In genomic region chr6:124720904-124721303, GRCm38 (mm10) we compare ENCODE assay signal across 13 mouse cellular contexts. TPM values are rescaled to one million over a fixed set of nuclear protein-coding genes. Genes with fewer than 3 reads are reported as not detected.
A peak's percentile ranks its signal among the peaks of the same experiment; 100 is the strongest.
DNase-seq lines count a peak whose midpoint lies in the region; ATAC-seq and TF ChIP-seq lines count a peak whose summit lies in the region.
"Had no signal": no experiment of that assay in that cellular context is flagged by ENCODE, and none has a peak within 500 bp of the region (broad histone marks: within the 10 kb centered on the region; RNA-seq: fewer than 3 reads in every experiment).

No protein-coding gene starts in this region.

- no peak for TF ChIP-seq POLR2A in spleen, adult 2 months (IDR thresholded peaks at IDR 0.05; ENCODE audit: low read depth, low read length)

- DNase-seq in hindbrain, embryonic 14.5 days (ENCODE audit: low spot score): no peak
- peak; percentile 63 to 65 for DNase-seq in spleen, adult 2 months (ENCODE audit: low read depth in 1 of 2, low spot score in 2 of 2)
- no peak for DNase-seq in spleen, adult 12 weeks (ENCODE audit: low spot score)
- DNase-seq in thymus, postnatal 36 days: peak; percentile 43 to 62
- no peak for DNase-seq in adrenal gland, adult (ENCODE audit: inconsistent age in 2 of 2, low spot score in 1 of 2)
- DNase-seq in cerebellum, adult 18-20 months: no peak
- DNase-seq: cerebellum, postnatal 10 days; kidney, postnatal 10 days had no signal

- peaks cover 20% of the 10 kb centered on the region for H3K36me3 ChIP-seq in hindbrain, embryonic 12.5 days
- peaks cover 16% of the 10 kb centered on the region for H3K36me3 ChIP-seq in hindbrain, embryonic 14.5 days (replicated peaks; ENCODE audit: control insufficient read depth, insufficient read depth)
- peaks cover 36% of the 10 kb centered on the region for H3K36me3 ChIP-seq in spleen, adult 2 months (ENCODE audit: control insufficient read depth, insufficient read depth, low read length)
- peaks cover 41% of the 10 kb centered on the region for H3K36me3 ChIP-seq in macrophage (ENCODE audit: inconsistent target)

- H3K27ac ChIP-seq in hindbrain, embryonic 12.5 days: no peak overlapping the region
- no peak overlapping the region for H3K27ac ChIP-seq in hindbrain, embryonic 14.5 days
- H3K27ac ChIP-seq in spleen, adult 2 months (ENCODE audit: insufficient read depth, low read length): peak overlapping the region; percentile 80
- peak overlapping the region; percentile 10; the same call in 1 of the 2 replicates for H3K27ac ChIP-seq in macrophage

- no peak overlapping the region for H3K4me2 ChIP-seq in hindbrain, embryonic 12.5 days (replicated peaks)
- H3K4me2 ChIP-seq in hindbrain, embryonic 14.5 days (replicated peaks): no peak overlapping the region
- H3K4me2 ChIP-seq: heart, embryonic 12.5 days had no signal

- ATAC-seq in hindbrain, embryonic 12.5 days (ENCODE audit: low FRiP score): no peak
- no peak for ATAC-seq in hindbrain, embryonic 14.5 days (ENCODE audit: low FRiP score)

- H3K9ac ChIP-seq in hindbrain, embryonic 12.5 days: peak overlapping the region; percentile 8; the same call in 1 of the 2 replicates
- no peak overlapping the region for H3K9ac ChIP-seq in hindbrain, embryonic 14.5 days
- H3K9ac ChIP-seq: heart, embryonic 12.5 days had no signal

- no peaks in the 10 kb centered on the region for H3K9me3 ChIP-seq in hindbrain, embryonic 12.5 days (replicated peaks)
- no peaks in the 10 kb centered on the region for H3K9me3 ChIP-seq in hindbrain, embryonic 14.5 days (ENCODE audit: control insufficient read depth, low read length)
- H3K9me3 ChIP-seq: heart, embryonic 12.5 days had no signal

- H3K27me3 ChIP-seq in hindbrain, embryonic 12.5 days: no peaks in the 10 kb centered on the region
- no peaks in the 10 kb centered on the region for H3K27me3 ChIP-seq in hindbrain, embryonic 14.5 days (ENCODE audit: control insufficient read depth, insufficient read depth, low read length)
- H3K27me3 ChIP-seq in spleen, adult 2 months (ENCODE audit: control insufficient read depth, insufficient read depth, low read length): no peaks in the 10 kb centered on the region
- H3K27me3 ChIP-seq: heart, embryonic 12.5 days had no signal

- TF ChIP-seq CTCF in spleen, adult 2 months (IDR thresholded peaks at IDR 0.05; ENCODE audit: extremely low read depth, insufficient read depth, insufficient read length, insufficient replicate concordance): no peak

- peaks cover 20% of the 10 kb centered on the region for H3K79me2 ChIP-seq in macrophage (ENCODE audit: inconsistent target)

- no peak overlapping the region for H3K4me3 ChIP-seq in hindbrain, embryonic 12.5 days
- no peak overlapping the region for H3K4me3 ChIP-seq in hindbrain, embryonic 14.5 days (replicated peaks; ENCODE audit: low read length)
- no peak overlapping the region for H3K4me3 ChIP-seq in spleen, adult 2 months (ENCODE audit: extremely low read depth, insufficient read depth, insufficient read length)
- no peak overlapping the region for H3K4me3 ChIP-seq in macrophage (ENCODE audit: inconsistent target)
- H3K4me3 ChIP-seq: heart, embryonic 12.5 days; myocyte had no signal

- WGBS in hindbrain, embryonic 12.5 days: 66% methylated on average over 11 of the region's 11 CpGs
- 67% methylated on average over 11 of the region's 11 CpGs for WGBS in hindbrain, embryonic 14.5 days
- 11% methylated on average over 11 of the region's 11 CpGs for WGBS in spleen, adult 2 months
- 21% methylated on average over 11 of the region's 11 CpGs for WGBS in macrophage (ENCODE audit: missing documents)

- no peaks in the 10 kb centered on the region for H3K4me1 ChIP-seq in hindbrain, embryonic 12.5 days
- no peaks in the 10 kb centered on the region for H3K4me1 ChIP-seq in hindbrain, embryonic 14.5 days (replicated peaks; ENCODE audit: control insufficient read depth, insufficient read depth, low read length)
- peaks cover 43% of the 10 kb centered on the region; the same call in 1 of the 2 replicates for H3K4me1 ChIP-seq in spleen, adult 2 months (ENCODE audit: control insufficient read depth, insufficient read depth, insufficient read length)

RNA-seq across cellular contexts. Expression of gene Phb2, which starts 8.8 kb away (rescaled TPM):
- polyA plus RNA-seq in hindbrain, embryonic 12.5 days (2016; fragmentation: Nextera tagmentation; extraction: Ambion mirVana): 291 and 292 TPM in 2 replicates
- 241 and 242 TPM in 2 replicates for polyA plus RNA-seq in hindbrain, embryonic 14.5 days (2014; fragmentation: Nextera tagmentation; extraction: Ambion mirVana)
- polyA plus RNA-seq in spleen, adult 2 months (2012; rRNA removed): 96.5 and 103 TPM in 2 replicates
- total RNA-seq in macrophage (2018; cell fraction: chromatin; rRNA removed): 100 to 1,000 TPM in 1 of 26 experiments, 10 to 100 TPM in 25; 11.3 to 119 (median 57.5) TPM
- 100 to 1,000 TPM in 18 of 26 experiments, 10 to 100 TPM in 8; 83.7 to 131 (median 112) TPM for total RNA-seq in macrophage (2018; cell fraction: cytosol; rRNA removed)
- total RNA-seq in macrophage (2018; cell fraction: nucleus; rRNA removed): 100 to 1,000 TPM in 1 of 26 experiments, 10 to 100 TPM in 25; 24.0 to 112 (median 50.6) TPM
- 84.2 to 177 TPM (median 93.5 TPM) in 3 replicates for polyA plus RNA-seq in macrophage (2018)

RNA-seq across cellular contexts. Expression of gene Emg1, which starts 8.9 kb away (rescaled TPM):
- 131 and 138 TPM in 2 replicates for polyA plus RNA-seq in hindbrain, embryonic 12.5 days (2016; fragmentation: Nextera tagmentation; extraction: Ambion mirVana)
- polyA plus RNA-seq in hindbrain, embryonic 14.5 days (2014; fragmentation: Nextera tagmentation; extraction: Ambion mirVana): 91.4 and 94.1 TPM in 2 replicates
- polyA plus RNA-seq in spleen, adult 2 months (2012; rRNA removed): 46.2 and 47.9 TPM in 2 replicates
- 10 to 100 TPM; 11.1 to 60.8 (median 35.7) TPM for total RNA-seq in macrophage (2018; cell fraction: chromatin; rRNA removed)
- total RNA-seq in macrophage (2018; cell fraction: cytosol; rRNA removed): 10 to 100 TPM; 30.5 to 51.4 (median 41.6) TPM
- 10 to 100 TPM; 15.4 to 73.7 (median 34.2) TPM for total RNA-seq in macrophage (2018; cell fraction: nucleus; rRNA removed)
- 27.4 to 82.6 TPM (median 54.2 TPM) in 3 replicates for polyA plus RNA-seq in macrophage (2018)

RNA-seq across cellular contexts. Expression of gene Ptpn6, which starts 17.6 kb away (rescaled TPM):
- polyA plus RNA-seq in hindbrain, embryonic 12.5 days (2016; fragmentation: Nextera tagmentation; extraction: Ambion mirVana): 5.6 TPM in 2 replicates
- 3.5 and 4.3 TPM in 2 replicates for polyA plus RNA-seq in hindbrain, embryonic 14.5 days (2014; fragmentation: Nextera tagmentation; extraction: Ambion mirVana)
- polyA plus RNA-seq in spleen, adult 2 months (2012; rRNA removed): 281 and 332 TPM in 2 replicates
- 100 to 1,000 TPM in 17 of 26 experiments, 10 to 100 TPM in 9; 26.9 to 536 (median 152) TPM for total RNA-seq in macrophage (2018; cell fraction: chromatin; rRNA removed)
- 100 to 1,000 TPM; 107 to 454 (median 253) TPM for total RNA-seq in macrophage (2018; cell fraction: cytosol; rRNA removed)
- 100 to 1,000 TPM in 20 of 26 experiments, 10 to 100 TPM in 6; 52.4 to 435 (median 173) TPM for total RNA-seq in macrophage (2018; cell fraction: nucleus; rRNA removed)
- polyA plus RNA-seq in macrophage (2018): 172 to 251 TPM (median 215 TPM) in 3 replicates

RNA-seq across cellular contexts. Expression of gene Grcc10, which starts 20.3 kb away (rescaled TPM):
- 519 and 565 TPM in 2 replicates for polyA plus RNA-seq in hindbrain, embryonic 12.5 days (2016; fragmentation: Nextera tagmentation; extraction: Ambion mirVana)
- polyA plus RNA-seq in hindbrain, embryonic 14.5 days (2014; fragmentation: Nextera tagmentation; extraction: Ambion mirVana): 616 and 701 TPM in 2 replicates
- polyA plus RNA-seq in spleen, adult 2 months (2012; rRNA removed): 209 and 225 TPM in 2 replicates
- total RNA-seq in macrophage (2018; cell fraction: chromatin; rRNA removed): 10 to 100 TPM in 19 of 26 experiments, 1 to 10 TPM in 7; 5.5 to 46.1 (median 17.1) TPM
- total RNA-seq in macrophage (2018; cell fraction: cytosol; rRNA removed): 100 to 1,000 TPM; 123 to 226 (median 148) TPM
- 10 to 100 TPM; 14.9 to 66.2 (median 33.4) TPM for total RNA-seq in macrophage (2018; cell fraction: nucleus; rRNA removed)
- 43.6 to 99.2 TPM (median 63.8 TPM) in 3 replicates for polyA plus RNA-seq in macrophage (2018)

RNA-seq across cellular contexts. Expression of gene Gm45234, which starts 34.9 kb away (rescaled TPM):
- polyA plus RNA-seq in hindbrain, embryonic 12.5 days (2016; fragmentation: Nextera tagmentation; extraction: Ambion mirVana): not detected in 2 replicates
- polyA plus RNA-seq in hindbrain, embryonic 14.5 days (2014; fragmentation: Nextera tagmentation; extraction: Ambion mirVana): not detected in 2 replicates
- not detected in 2 replicates for polyA plus RNA-seq in spleen, adult 2 months (2012; rRNA removed)
- total RNA-seq in macrophage (2018; cell fraction: chromatin; rRNA removed): 1 to 10 TPM in 1 of 26 experiments, not detected in 25; 2.2 TPM
- total RNA-seq in macrophage (2018; cell fraction: cytosol; rRNA removed): under 1 TPM in 7 of 26 experiments, not detected in 19; 0.10 to 0.44 (median 0.19) TPM
- under 1 TPM in 1 of 26 experiments, not detected in 25; 0.28 TPM for total RNA-seq in macrophage (2018; cell fraction: nucleus; rRNA removed)
- polyA plus RNA-seq in macrophage (2018): not detected in 3 replicates
- polyA plus RNA-seq: forebrain, embryonic 11.5 days; heart, embryonic 12.5 days; myocyte had no signal

Comparison
In these comparisons a context has a peak if more than half of its experiments do, and no peak if none do; other contexts are left out.
1. DNase-seq: peak in spleen, adult 2 months (2 of 2) and thymus, postnatal 36 days (2 of 2); none in hindbrain, embryonic 14.5 days (single experiment), spleen, adult 12 weeks (single experiment), adrenal gland, adult (0 of 2) and cerebellum, adult 18-20 months (0 of 2).
2. H3K27ac ChIP-seq: peak in spleen, adult 2 months (single experiment) and macrophage (single experiment); none in hindbrain, embryonic 12.5 days (single experiment) and hindbrain, embryonic 14.5 days (single experiment).
3. RNA of gene Ptpn6, which starts 17.6 kb away (polyA plus RNA-seq): 281 to 332 TPM in spleen, adult 2 months and 172 to 251 TPM in macrophage; 5.6 TPM in hindbrain, embryonic 12.5 days and 3.5 to 4.3 TPM in hindbrain, embryonic 14.5 days; every median in the first group is over 10 times any median in the second.